ENCODE assay signal across 8 mouse cellular contexts in the genomic region with DNA sequence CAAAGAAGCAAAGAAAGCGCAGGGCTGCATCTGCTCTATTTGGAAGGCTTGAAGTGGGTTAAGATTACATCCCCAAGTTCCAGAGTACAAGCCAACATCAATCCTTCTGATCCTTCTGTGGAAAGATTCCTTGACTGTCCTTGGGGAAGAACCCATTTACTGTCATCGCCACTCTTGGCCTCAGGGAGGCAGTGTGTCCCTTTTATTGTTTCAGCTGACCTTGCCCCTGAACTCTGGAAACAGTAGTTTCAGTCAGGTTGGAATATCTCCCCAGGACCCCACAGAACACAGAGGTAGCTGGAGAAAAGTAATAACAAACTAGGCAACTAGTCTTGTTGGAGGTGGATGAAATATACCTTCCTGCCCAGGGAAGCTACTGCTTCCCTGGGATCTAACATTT. TPM values are rescaled to one million over a fixed set of nuclear protein-coding genes. Genes with fewer than 3 reads are reported as not detected.
A peak's percentile ranks its signal among the peaks of the same experiment; 100 is the strongest.
DNase-seq lines count a peak whose midpoint lies in the region; TF ChIP-seq lines count a peak whose summit lies in the region.
"Had no signal": no experiment of that assay in that cellular context is flagged by ENCODE, and none has a peak within 500 bp of the region (broad histone marks: within the 10 kb centered on the region; RNA-seq: fewer than 3 reads in every experiment).

No protein-coding gene starts in this region.

- no peak overlapping the region for H3K27ac ChIP-seq in layer of hippocampus, adult 2 months
- no peak overlapping the region for H3K27ac ChIP-seq in ES-Bruce4 (ENCODE audit: insufficient read depth, low read length)
- H3K27ac ChIP-seq in bone marrow, adult 2 months (ENCODE audit: control insufficient read depth, insufficient read depth, low read depth, low read length, poor library complexity) = no peak overlapping the region
- H3K27ac ChIP-seq: lung, embryonic 15.5 days had no signal

- no peak for DNase-seq in layer of hippocampus, adult 2 months (ENCODE audit: low spot score in 2 of 2)
- DNase-seq in layer of hippocampus, postnatal 36 days = no peak
- peak; percentile 43 for DNase-seq in mesoderm, embryonic 11.5 days (ENCODE audit: low read depth, low spot score)
- DNase-seq in layer of hippocampus, adult 9-10 months (ENCODE audit: low spot score) = no peak
- DNase-seq in ovary, postnatal 36 days (ENCODE audit: low spot score) = no peak

- 56% methylated on average over 2 of the region's 2 CpGs for WGBS in bone marrow, adult 2 months

- TF ChIP-seq EP300 in ES-Bruce4 (IDR thresholded peaks at IDR 0.05; ENCODE audit: insufficient read depth, low read depth, low read length) = no peak

- H3K9ac ChIP-seq in ES-Bruce4 (ENCODE audit: low read depth, poor library complexity, severe bottlenecking) = no peak overlapping the region; the same call in 1 of the 2 replicates
- H3K9ac ChIP-seq: lung, embryonic 15.5 days had no signal

- no peaks in the 10 kb centered on the region for H3K4me1 ChIP-seq in ES-Bruce4 (ENCODE audit: control insufficient read depth, insufficient read depth, low read length)
- H3K4me1 ChIP-seq in bone marrow, adult 2 months (ENCODE audit: control insufficient read depth, insufficient read depth, low read length) = no peaks in the 10 kb centered on the region
- H3K4me1 ChIP-seq: lung, embryonic 15.5 days had no signal

- no peak for TF ChIP-seq POLR2A in ES-Bruce4 (IDR thresholded peaks at IDR 0.05; ENCODE audit: insufficient read depth, low read length)
- no peak for TF ChIP-seq POLR2A in bone marrow, adult 2 months (IDR thresholded peaks at IDR 0.05; ENCODE audit: borderline replicate concordance, control insufficient read depth, low read depth, low read length)

- TF ChIP-seq CTCF in layer of hippocampus, adult 2 months (conservative IDR thresholded peaks at IDR 0.05) = peak; percentile 69
- TF ChIP-seq CTCF in ES-Bruce4 (IDR thresholded peaks at IDR 0.05; ENCODE audit: low read depth, low read length) = peak; percentile 32
- peak; percentile 66 for TF ChIP-seq CTCF in bone marrow, adult 2 months (IDR thresholded peaks at IDR 0.05; ENCODE audit: control insufficient read depth, insufficient read depth, low read length)

- no peaks in the 10 kb centered on the region for H3K9me3 ChIP-seq in ES-Bruce4 (replicated peaks; ENCODE audit: control insufficient read depth, insufficient read depth, low read length, poor library complexity, severe bottlenecking)
- H3K9me3 ChIP-seq: lung, embryonic 15.5 days had no signal

- H3K27me3 ChIP-seq in ES-Bruce4 (ENCODE audit: control insufficient read depth, insufficient read depth, low read length, poor library complexity, severe bottlenecking) = no peaks in the 10 kb centered on the region
- H3K27me3 ChIP-seq: lung, embryonic 15.5 days had no signal

- no peaks in the 10 kb centered on the region for H3K36me3 ChIP-seq in ES-Bruce4 (ENCODE audit: control insufficient read depth, insufficient read depth, low read length, poor library complexity, severe bottlenecking)
- H3K36me3 ChIP-seq: lung, embryonic 15.5 days had no signal

- no peak overlapping the region for H3K4me3 ChIP-seq in layer of hippocampus, adult 2 months
- no peak overlapping the region for H3K4me3 ChIP-seq in ES-Bruce4 (ENCODE audit: low read depth, low read length)
- no peak overlapping the region for H3K4me3 ChIP-seq in bone marrow, adult 2 months (replicated peaks; ENCODE audit: control insufficient read depth, low read depth, low read length)
- H3K4me3 ChIP-seq: lung, embryonic 15.5 days had no signal

RNA-seq across cellular contexts. Expression of a gene that starts 10.1 kb away (rescaled TPM):
- 10 to 100 TPM; 56.8 to 67.2 TPM for total RNA-seq in layer of hippocampus, adult 2 months (2021)
- 10 to 100 TPM; 61.5 to 63.0 TPM for total RNA-seq in layer of hippocampus, postnatal 36 days (2021)
- 298 and 315 TPM in 2 replicates for polyA plus RNA-seq in ES-Bruce4 (2011; ENCODE audit: insufficient read depth, insufficient read length, low read depth, missing spikeins)
- 20.0 and 36.5 TPM in 2 replicates for polyA plus RNA-seq in bone marrow, adult 2 months (2011; ENCODE audit: insufficient read depth, insufficient read length, low replicate concordance, missing spikeins)

RNA-seq across cellular contexts. Expression of a gene that starts 18.9 kb away (rescaled TPM):
- total RNA-seq in layer of hippocampus, adult 2 months (2021) = 1 to 10 TPM; 7.8 to 9.7 TPM
- 1 to 10 TPM; 6.4 to 8.6 TPM for total RNA-seq in layer of hippocampus, postnatal 36 days (2021)
- polyA plus RNA-seq in ES-Bruce4 (2011; ENCODE audit: insufficient read depth, insufficient read length, low read depth, missing spikeins) = 3.8 and 4.6 TPM in 2 replicates
- not detected in 2 replicates for polyA plus RNA-seq in bone marrow, adult 2 months (2011; ENCODE audit: insufficient read depth, insufficient read length, low replicate concordance, missing spikeins)

RNA-seq across cellular contexts. Expression of a gene that starts 19.0 kb away (rescaled TPM):
- 10 to 100 TPM; 17.8 to 23.7 TPM for total RNA-seq in layer of hippocampus, adult 2 months (2021)
- 10 to 100 TPM; 21.2 to 23.2 TPM for total RNA-seq in layer of hippocampus, postnatal 36 days (2021)
- 8.5 and 10.4 TPM in 2 replicates for polyA plus RNA-seq in ES-Bruce4 (2011; ENCODE audit: insufficient read depth, insufficient read length, low read depth, missing spikeins)
- polyA plus RNA-seq in bone marrow, adult 2 months (2011; ENCODE audit: insufficient read depth, insufficient read length, low replicate concordance, missing spikeins) = 3.9 and 16.7 TPM in 2 replicates

RNA-seq across cellular contexts. Expression of a gene that starts 33.0 kb away (rescaled TPM):
- total RNA-seq in layer of hippocampus, adult 2 months (2021) = 10 to 100 TPM; 18.5 to 19.2 TPM
- total RNA-seq in layer of hippocampus, postnatal 36 days (2021) = 10 to 100 TPM; 14.7 to 16.6 TPM
- polyA plus RNA-seq in ES-Bruce4 (2011; ENCODE audit: insufficient read depth, insufficient read length, low read depth, missing spikeins) = 11.7 and 11.9 TPM in 2 replicates
- polyA plus RNA-seq in bone marrow, adult 2 months (2011; ENCODE audit: insufficient read depth, insufficient read length, low replicate concordance, missing spikeins) = 50.0 and 123 TPM in 2 replicates

RNA-seq across cellular contexts. Expression of a gene that starts 59.0 kb away (rescaled TPM):
- 10 to 100 TPM; 17.9 to 22.7 TPM for total RNA-seq in layer of hippocampus, adult 2 months (2021)
- 10 to 100 TPM; 20.1 to 23.1 TPM for total RNA-seq in layer of hippocampus, postnatal 36 days (2021)
- polyA plus RNA-seq in ES-Bruce4 (2011; ENCODE audit: insufficient read depth, insufficient read length, low read depth, missing spikeins) = 13.5 and 13.7 TPM in 2 replicates
- 7.7 and 11.9 TPM in 2 replicates for polyA plus RNA-seq in bone marrow, adult 2 months (2011; ENCODE audit: insufficient read depth, insufficient read length, low replicate concordance, missing spikeins)
